Mouse (Mus musculus) midbrain, embryonic 10.5 days (tissue): ENCODE data around the gene Gm13275. TPM values are rescaled to one million over a fixed set of nuclear protein-coding genes. Genes with fewer than 3 reads are reported as not detected.
A peak's percentile ranks its signal among the peaks of the same experiment; 100 is the strongest.
"Not testable (repeated sequence)": the region's sequence is repeated elsewhere in the genome, so short reads cannot be mapped to it uniquely, and the experiment has no call there.

Source experiments
- DNase-seq: peaks from one replicate; pipeline ENCODE4 v3.0.0-alpha.2; 2017; ENCODE audit warnings: low spot score
- H3K27ac ChIP-seq: fragments of 300-500 bp; sonication (generic); replicated peaks from 2 replicates; pipeline ENCODE4 v1.5.1; 2016; ENCODE audit warnings: mild to moderate bottlenecking
- H3K27me3 ChIP-seq: fragments of 300-500 bp; sonication (generic); 2 replicates; pipeline ENCODE4 v1.6.1; 2016; ENCODE audit warnings: low read depth, mild to moderate bottlenecking; ENCODE audit not compliant: poor library complexity, severe bottlenecking
- H3K36me3 ChIP-seq: fragments of 300-500 bp; sonication (generic); 2 replicates; pipeline ENCODE4 v1.6.1; 2016; ENCODE audit warnings: mild to moderate bottlenecking, moderate library complexity
- H3K4me1 ChIP-seq: fragments of 300-500 bp; sonication (generic); 2 replicates; pipeline ENCODE4 v1.6.1; 2016
- H3K4me3 ChIP-seq: fragments of 300-500 bp; sonication (generic); 2 replicates; pipeline ENCODE4 v1.5.1; 2016; ENCODE audit warnings: mild to moderate bottlenecking, moderate library complexity
- H3K9me3 ChIP-seq: fragments of 300-500 bp; sonication (generic); replicated peaks from 2 replicates; pipeline ENCODE4 v1.6.1; 2016; ENCODE audit warnings: mild to moderate bottlenecking
- WGBS: fragments of 180-500 bp; shearing (Covaris S2); methylation state at CpG from one replicate; pipeline ENCODE4 v1.1.7; 2016; 5-methylcytosine and 5-hydroxymethylcytosine counted together
- polyA plus RNA-seq: library from polyadenylated mRNA; unstranded; fragments of >200 nt; fragmentation: Nextera tagmentation; extraction: Ambion mirVana; gene quantifications from 2 replicates; pipeline ENCODE4 v1.2.1, GENCODE M21; 2016

Gm13275 gene
- polyA plus RNA-seq, 1 experiment from 2014 or later: not detected

- no CpG with 5 or more reads among the region's 29 CpGs for WGBS
- not testable (repeated sequence) for H3K27ac ChIP-seq
These were observed 17.7 kb upstream of the Gm13275 start, which contains the start of gene Gm13289 for GRCm38 (mm10) chr4:88776622-88777021. Gene Gm13289, plus strand, starts transcription at chr4:88776922.

DNA sequence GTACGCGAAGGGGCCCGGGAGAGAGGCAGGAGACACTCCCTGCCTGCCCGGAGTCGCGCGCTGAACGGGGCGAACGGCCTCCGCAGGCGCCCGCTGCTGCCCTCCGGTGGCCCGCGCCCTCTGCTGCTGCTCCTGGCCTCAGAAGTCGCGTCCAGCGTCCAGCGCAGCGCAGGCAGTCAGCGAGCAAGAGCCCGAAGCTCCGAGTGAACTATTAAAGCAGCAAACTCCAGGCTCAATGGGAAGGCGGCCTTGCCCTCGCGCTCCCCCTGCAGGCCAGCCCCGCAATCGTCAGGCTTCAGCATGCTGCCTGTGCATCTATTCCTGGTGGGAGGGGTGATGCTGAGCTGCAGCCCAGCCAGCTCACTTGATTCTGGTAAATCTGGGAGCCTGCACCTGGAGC lies 14.7 kb upstream of the Gm13275 start, which contains the start of gene Gm13272:
Gm13272 (plus strand) TSS at position 301 of the 400 bp plus-strand sequence.
- not testable (repeated sequence) for DNase-seq, H3K36me3 ChIP-seq, H3K4me3 ChIP-seq, H3K9me3 ChIP-seq, H3K27ac ChIP-seq, H3K27me3 ChIP-seq, H3K4me1 ChIP-seq
- WGBS: no CpG with 5 or more reads among the region's 29 CpGs

More at GRCm38 (mm10) chr4:88776622-88777021, 17.7 kb upstream of the Gm13275 start, which contains the start of gene Gm13289:
- H3K9me3 ChIP-seq, H3K4me1 ChIP-seq, H3K27me3 ChIP-seq, DNase-seq, H3K36me3 ChIP-seq, H3K4me3 ChIP-seq: not testable (repeated sequence)

- H3K4me3 ChIP-seq, H3K4me1 ChIP-seq, DNase-seq, H3K9me3 ChIP-seq, H3K36me3 ChIP-seq, H3K27me3 ChIP-seq, H3K27ac ChIP-seq: not testable (repeated sequence)
- WGBS: 43% methylated on average over 16 of the region's 18 CpGs
These were observed 14.0 kb upstream of the Gm13275 start for GRCm38 (mm10) chr4:88780320-88780719.

DNA sequence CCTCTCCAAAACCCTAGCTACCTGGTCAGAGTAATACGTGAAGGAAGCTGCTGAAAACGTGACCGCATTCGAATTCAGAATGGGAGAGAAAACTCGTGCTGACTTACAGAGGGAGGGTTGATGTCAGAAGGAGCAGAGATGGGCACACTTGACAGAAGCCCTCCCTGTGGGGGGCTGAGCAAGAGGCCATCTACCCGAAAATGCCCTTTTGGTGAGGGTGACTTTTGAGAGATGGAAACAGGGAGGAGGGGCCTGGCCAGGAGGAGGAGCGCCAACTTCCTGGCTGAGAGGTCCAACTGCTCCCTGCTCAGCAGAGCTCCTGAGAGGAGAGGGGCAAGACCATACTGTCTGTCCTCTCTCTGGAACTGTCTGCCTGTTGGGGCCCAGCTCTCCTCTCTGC lies 12.5 kb upstream of the Gm13275 start, which contains the start of gene Ifnz:
Ifnz (plus strand) TSS at position 301 of the 400 bp plus-strand sequence.
- not testable (repeated sequence) for H3K9me3 ChIP-seq, DNase-seq, H3K27me3 ChIP-seq, H3K36me3 ChIP-seq, H3K4me1 ChIP-seq, H3K27ac ChIP-seq
- 28% methylated on average over 5 of the region's 7 CpGs for WGBS
- H3K4me3 ChIP-seq: peak within 1 kb of the TSS; percentile 35; the same call in 1 of the 2 replicates

DNA sequence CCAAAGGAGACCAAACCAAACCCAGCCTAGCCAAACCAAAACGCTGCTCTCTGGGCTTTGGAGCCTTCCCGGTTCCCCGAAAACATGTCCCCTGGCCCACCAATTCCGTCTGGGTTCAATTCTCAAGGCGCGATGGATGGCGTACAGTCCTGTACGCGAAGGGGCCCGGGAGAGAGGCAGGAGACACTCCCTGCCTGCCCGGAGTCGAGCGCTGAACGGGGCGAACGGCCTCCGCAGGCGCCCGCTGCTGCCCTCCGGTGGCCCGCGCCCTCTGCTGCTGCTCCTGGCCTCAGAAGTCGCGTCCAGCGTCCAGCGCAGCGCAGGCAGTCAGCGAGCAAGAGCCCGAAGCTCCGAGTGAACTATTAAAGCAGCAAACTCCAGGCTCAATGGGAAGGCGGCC lies 12.0 kb upstream of the Gm13275 start:
- H3K27ac ChIP-seq, H3K4me1 ChIP-seq, H3K9me3 ChIP-seq, DNase-seq, H3K36me3 ChIP-seq, H3K27me3 ChIP-seq: not testable (repeated sequence)
- H3K4me3 ChIP-seq: peak overlapping the region; percentile 35; the same call in 1 of the 2 replicates
- 0% methylated on average over 12 of the region's 31 CpGs for WGBS

- H3K27me3 ChIP-seq, H3K27ac ChIP-seq, H3K4me1 ChIP-seq, H3K4me3 ChIP-seq, H3K9me3 ChIP-seq, DNase-seq, H3K36me3 ChIP-seq: not testable (repeated sequence)
- WGBS: no CpG with 5 or more reads among the region's 27 CpGs
These were observed 8.9 kb upstream of the Gm13275 start, which contains the start of gene Gm13276 for GRCm38 (mm10) chr4:88785409-88785808. Gene Gm13276, plus strand, starts transcription at chr4:88785709.

GRCm38 (mm10) chr4:88788402-88788801 lies 5.9 kb upstream of the Gm13275 start, which contains the start of gene Gm13277:
Gene Gm13277, plus strand, starts transcription at chr4:88788632.
- H3K27ac ChIP-seq, H3K9me3 ChIP-seq, H3K27me3 ChIP-seq, DNase-seq, H3K4me1 ChIP-seq, H3K36me3 ChIP-seq, H3K4me3 ChIP-seq: not testable (repeated sequence)
- 0% methylated on average over 4 of the region's 28 CpGs for WGBS

- DNase-seq, H3K36me3 ChIP-seq, H3K27me3 ChIP-seq, H3K4me3 ChIP-seq, H3K4me1 ChIP-seq, H3K27ac ChIP-seq, H3K9me3 ChIP-seq: not testable (repeated sequence)
- WGBS: no CpG with 5 or more reads among the region's 28 CpGs
These were observed 3.0 kb upstream of the Gm13275 start, which contains the start of gene Gm13278 for GRCm38 (mm10) chr4:88791250-88791649. Gene Gm13278, plus strand, starts transcription at chr4:88791550.

DNA sequence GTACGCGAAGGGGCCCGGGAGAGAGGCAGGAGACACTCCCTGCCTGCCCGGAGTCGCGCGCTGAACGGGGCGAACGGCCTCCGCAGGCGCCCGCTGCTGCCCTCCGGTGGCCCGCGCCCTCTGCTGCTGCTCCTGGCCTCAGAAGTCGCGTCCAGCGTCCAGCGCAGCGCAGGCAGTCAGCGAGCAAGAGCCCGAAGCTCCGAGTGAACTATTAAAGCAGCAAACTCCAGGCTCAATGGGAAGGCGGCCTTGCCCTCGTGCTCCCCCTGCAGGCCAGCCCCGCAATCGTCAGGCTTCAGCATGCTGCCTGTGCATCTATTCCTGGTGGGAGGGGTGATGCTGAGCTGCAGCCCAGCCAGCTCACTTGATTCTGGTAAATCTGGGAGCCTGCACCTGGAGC lies 2.8 kb downstream of the Gm13275 start, which contains the start of gene Gm13279:
Gm13279 (plus strand) TSS at position 301 of the 400 bp plus-strand sequence.
- H3K36me3 ChIP-seq, H3K27me3 ChIP-seq, H3K27ac ChIP-seq, H3K4me1 ChIP-seq, H3K9me3 ChIP-seq, DNase-seq, H3K4me3 ChIP-seq: not testable (repeated sequence)
- WGBS: no CpG with 5 or more reads among the region's 28 CpGs

- not testable (repeated sequence) for H3K27ac ChIP-seq, H3K36me3 ChIP-seq, H3K27me3 ChIP-seq, H3K4me1 ChIP-seq, DNase-seq, H3K4me3 ChIP-seq, H3K9me3 ChIP-seq
- 12% methylated on average over 5 of the region's 7 CpGs for WGBS
These were observed 5.1 kb downstream of the Gm13275 start, which contains the start of gene Gm13285 for GRCm38 (mm10) chr4:88799365-88799764. Gene Gm13285, plus strand, starts transcription at chr4:88799665.

DNA sequence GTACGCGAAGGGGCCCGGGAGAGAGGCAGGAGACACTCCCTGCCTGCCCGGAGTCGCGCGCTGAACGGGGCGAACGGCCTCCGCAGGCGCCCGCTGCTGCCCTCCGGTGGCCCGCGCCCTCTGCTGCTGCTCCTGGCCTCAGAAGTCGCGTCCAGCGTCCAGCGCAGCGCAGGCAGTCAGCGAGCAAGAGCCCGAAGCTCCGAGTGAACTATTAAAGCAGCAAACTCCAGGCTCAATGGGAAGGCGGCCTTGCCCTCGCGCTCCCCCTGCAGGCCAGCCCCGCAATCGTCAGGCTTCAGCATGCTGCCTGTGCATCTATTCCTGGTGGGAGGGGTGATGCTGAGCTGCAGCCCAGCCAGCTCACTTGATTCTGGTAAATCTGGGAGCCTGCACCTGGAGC lies 8.7 kb downstream of the Gm13275 start, which contains the start of gene Gm13287:
Gm13287 (plus strand) TSS at position 301 of the 400 bp plus-strand sequence.
- WGBS: no CpG with 5 or more reads among the region's 29 CpGs
- peaks cover 16% of the 10 kb centered on the region for H3K27me3 ChIP-seq
- not testable (repeated sequence) for H3K27ac ChIP-seq, H3K4me1 ChIP-seq, H3K4me3 ChIP-seq, H3K9me3 ChIP-seq, DNase-seq, H3K36me3 ChIP-seq

- H3K4me3 ChIP-seq, H3K27ac ChIP-seq: not testable (repeated sequence)
- WGBS: no CpG with 5 or more reads among the region's 8 CpGs
These were observed 10.9 kb downstream of the Gm13275 start, which contains the start of gene Gm13288 for GRCm38 (mm10) chr4:88805231-88805630. Gene Gm13288, plus strand, starts transcription at chr4:88805531.

DNA sequence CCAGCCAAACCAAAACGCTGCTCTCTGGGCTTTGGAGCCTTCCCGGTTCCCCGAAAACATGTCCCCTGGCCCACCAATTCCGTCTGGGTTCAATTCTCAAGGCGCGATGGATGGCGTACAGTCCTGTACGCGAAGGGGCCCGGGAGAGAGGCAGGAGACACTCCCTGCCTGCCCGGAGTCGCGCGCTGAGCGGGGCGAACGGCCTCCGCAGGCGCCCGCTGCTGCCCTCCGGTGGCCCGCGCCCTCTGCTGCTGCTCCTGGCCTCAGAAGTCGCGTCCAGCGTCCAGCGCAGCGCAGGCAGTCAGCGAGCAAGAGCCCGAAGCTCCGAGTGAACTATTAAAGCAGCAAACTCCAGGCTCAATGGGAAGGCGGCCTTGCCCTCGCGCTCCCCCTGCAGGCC lies 11.5 kb downstream of the Gm13275 start:
- not testable (repeated sequence) for DNase-seq, H3K4me3 ChIP-seq, H3K9me3 ChIP-seq, H3K36me3 ChIP-seq, H3K4me1 ChIP-seq, H3K27ac ChIP-seq
- WGBS: 0% methylated on average over 8 of the region's 34 CpGs
- peaks cover 16% of the 10 kb centered on the region for H3K27me3 ChIP-seq

More at GRCm38 (mm10) chr4:88805231-88805630, 10.9 kb downstream of the Gm13275 start, which contains the start of gene Gm13288:
- not testable (repeated sequence) for H3K36me3 ChIP-seq, H3K9me3 ChIP-seq, H3K4me1 ChIP-seq, DNase-seq
- peaks cover 16% of the 10 kb centered on the region for H3K27me3 ChIP-seq
